Mouse (Mus musculus) lung, postnatal 25 days (tissue): Measurements from ENCODE around the gene Gm4131.
"Not testable (repeated sequence)": the region's sequence is repeated elsewhere in the genome, so short reads cannot be mapped to it uniquely, and the experiment has no call there.

Experiments
- DNase-seq: peaks from one replicate; pipeline ENCODE4 v3.0.0; 2022; ENCODE audit warnings: low spot score

Gene Gm4131

GRCm38 (mm10) chr14:62566821-62567220 is at the start of gene Gm4131:
Gm4131 (minus strand) TSS chr14:62566921.
- not testable (repeated sequence) for DNase-seq

DNA sequence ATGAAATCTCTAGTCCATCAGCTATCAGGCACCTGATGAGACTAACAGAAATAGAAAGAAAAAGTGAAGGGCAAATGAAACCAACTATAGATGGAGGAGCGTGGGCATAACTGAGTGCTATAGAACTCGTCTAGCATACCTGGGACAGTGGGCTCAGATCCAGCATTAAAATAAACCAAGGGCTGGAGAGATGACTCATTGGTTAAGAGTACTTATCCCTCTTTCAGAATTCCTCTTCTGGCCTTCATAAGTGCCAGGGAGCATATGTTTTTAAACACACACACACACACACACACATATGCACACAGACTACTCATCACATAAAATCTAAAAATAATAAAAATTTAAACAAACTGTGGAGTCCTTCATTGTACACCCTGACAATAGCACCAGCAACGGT is 43.2 kb upstream of the Gm4131 start:
- DNase-seq, result no peak

GRCm38 (mm10) chr14:62607791-62608196 is 41.1 kb upstream of the Gm4131 start:
- DNase-seq, result no peak

DNA sequence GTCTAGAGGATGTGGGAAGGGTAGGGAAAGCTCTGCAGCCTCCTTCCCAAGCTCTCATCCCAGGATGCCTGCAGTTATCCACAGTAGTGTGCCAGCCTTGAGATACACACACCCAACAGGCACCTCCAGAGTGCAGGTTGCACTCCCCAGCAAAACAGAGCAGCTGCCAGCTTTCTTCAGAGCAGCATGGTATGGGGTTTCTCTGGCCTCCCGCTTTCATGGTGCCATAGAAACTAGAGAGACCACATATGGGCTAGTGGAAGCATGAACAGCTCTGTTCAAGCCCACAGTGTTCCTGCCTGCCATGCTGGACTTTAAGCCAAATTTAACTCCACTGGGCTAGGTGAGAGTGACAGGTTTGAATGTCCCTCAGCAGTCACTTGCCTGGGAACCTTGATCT is 36.1 kb upstream of the Gm4131 start:
- DNase-seq, result no peak

DNA sequence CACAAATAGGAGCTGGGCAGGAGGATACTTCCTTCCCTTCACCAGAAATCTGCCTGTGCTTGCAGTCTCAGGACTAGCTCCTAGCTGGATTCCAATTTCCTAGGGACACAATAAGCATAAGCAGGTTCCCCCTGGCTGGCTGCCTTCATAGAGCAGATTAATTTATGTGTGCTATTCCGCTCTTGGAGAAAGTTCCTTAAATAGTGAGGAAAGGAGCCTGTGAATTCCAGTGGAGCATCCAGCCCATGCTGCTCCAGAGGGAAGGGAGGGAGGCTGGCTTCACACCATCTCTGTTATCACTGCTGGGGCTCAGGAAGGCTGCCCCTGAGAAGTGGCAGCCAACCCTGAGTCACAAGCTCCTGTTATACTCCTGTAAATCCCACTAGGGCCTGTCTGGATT is 35.5 kb upstream of the Gm4131 start:
- DNase-seq, result no peak

- no peak for DNase-seq
These were observed 33.4 kb upstream of the Gm4131 start for GRCm38 (mm10) chr14:62600109-62600522.

DNA sequence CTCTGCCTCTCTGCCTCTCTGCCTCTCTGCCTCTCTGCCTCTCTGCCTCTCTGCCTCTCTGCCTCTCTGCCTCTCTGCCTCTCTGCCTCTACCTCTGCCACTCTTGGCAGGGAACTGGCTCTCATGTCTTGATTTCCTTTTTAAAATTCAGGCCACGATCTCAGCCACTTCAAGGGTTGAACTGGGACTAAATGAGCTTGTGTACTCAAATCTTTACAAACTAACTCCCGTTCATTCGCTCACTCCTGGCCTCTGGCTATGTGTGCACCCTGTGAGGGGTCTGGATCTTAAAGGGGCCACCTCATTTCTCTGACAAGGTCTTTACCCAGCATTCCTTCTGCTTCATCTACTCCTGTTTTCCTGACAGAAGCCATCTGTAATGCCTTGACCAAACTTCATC is 18.6 kb upstream of the Gm4131 start:
- no peak for DNase-seq

DNA sequence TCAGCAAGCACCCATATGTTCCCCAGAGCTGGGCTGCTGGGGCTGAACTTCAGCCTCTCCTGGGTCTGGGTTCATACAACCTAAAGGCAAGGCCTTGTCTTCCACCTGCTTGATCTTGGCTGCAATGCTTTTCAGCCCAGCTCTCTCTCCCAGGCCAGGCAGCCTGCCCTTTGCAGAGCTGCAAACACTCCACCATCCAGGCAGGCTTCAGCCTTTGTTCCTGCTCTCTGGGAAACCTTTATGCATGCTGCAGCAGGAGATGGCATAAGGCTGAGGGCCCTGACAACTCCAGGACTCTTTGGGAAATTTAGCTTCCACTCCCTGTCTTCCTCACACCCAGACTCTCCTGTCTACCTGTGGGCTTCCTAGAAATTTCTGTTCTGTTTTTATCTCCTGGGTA is 17.9 kb upstream of the Gm4131 start:
- DNase-seq, result no peak

DNA sequence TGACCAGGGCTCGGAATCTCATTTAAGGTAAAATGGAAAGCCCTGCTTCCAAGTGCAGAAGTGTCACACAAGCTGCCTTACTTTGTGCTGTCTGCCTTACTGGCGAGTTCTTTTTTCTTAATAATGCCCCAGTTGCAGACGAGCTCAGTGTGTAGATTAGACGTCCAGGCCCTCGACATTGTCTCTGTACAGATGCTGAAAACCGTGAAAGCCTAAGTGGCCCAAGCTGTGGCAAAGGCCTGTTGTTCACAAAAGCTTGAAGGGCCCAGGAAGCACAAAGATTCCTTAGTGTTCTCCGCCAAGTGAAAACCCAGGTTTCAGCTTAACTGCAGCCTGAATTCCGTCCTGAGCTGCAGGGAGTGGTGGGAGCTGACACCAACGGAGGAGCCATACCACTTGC is 15.0 kb upstream of the Gm4131 start:
- DNase-seq, result no peak

GRCm38 (mm10) chr14:62580945-62581344 is 14.2 kb upstream of the Gm4131 start:
- no peak for DNase-seq

GRCm38 (mm10) chr14:62575862-62576261 is 9.1 kb upstream of the Gm4131 start:
- DNase-seq, result no peak

DNA sequence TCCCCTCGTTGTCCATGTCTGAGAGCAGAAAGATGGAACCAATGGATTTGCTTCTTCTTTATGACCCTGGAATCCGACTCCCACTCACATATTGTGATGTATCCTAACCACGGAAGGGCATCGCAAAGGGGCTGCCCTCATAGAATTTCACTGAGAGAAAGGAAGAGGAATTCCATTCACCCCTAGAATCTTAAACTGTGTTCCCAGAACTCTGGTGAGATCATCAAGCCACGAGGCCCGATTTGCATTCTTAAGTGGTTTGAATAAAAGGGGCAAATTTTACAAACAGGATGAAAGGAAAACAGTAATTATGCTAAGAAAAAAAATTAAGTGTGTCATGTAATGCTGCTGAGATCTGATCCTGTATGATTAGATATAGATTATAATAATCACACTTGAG is 8.2 kb upstream of the Gm4131 start:
- no peak for DNase-seq

DNA sequence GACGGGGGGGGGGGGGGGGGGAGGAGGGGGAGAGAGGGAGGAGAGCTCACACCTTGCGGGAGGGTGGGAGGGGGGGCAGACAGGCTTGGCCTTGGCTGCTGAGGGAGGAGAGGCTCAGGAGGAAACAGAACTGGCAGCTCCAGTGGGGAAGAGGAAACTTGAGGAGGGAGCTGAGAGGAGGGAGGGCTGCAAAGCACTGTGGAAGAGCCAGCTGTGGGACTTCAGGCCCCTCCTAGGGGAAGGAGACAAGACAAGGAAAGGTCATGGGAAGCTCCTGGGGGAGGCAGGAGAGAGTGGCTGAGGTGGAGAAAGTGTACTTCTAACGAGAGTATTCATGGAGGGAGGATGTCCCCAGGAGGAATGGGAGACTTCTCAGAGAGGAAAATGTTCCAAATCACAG is 6.7 kb upstream of the Gm4131 start:
- no peak for DNase-seq

- peak; percentile 38 for DNase-seq
These were observed 3.6 kb upstream of the Gm4131 start for GRCm38 (mm10) chr14:62570299-62570698.

DNA sequence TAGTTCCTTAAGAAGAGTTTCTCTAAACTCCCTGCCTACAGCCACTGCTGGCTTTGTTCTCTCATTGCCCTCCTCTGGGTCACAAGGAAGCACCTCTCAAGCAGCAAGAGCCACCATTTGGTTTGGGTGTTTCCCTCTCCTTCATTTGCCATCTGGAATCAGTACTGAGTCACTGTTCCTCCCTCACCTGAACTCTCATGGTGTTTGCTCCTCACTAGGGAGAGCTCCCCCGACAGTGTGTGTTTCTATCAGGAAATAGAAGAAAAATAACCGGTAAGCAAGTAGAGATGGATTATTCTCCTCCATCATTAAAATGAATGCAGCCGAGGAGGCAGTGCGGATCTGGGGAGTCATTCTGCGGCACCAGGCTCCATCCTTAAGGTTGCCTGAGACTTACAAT is 2.7 kb upstream of the Gm4131 start:
- no peak for DNase-seq

DNA sequence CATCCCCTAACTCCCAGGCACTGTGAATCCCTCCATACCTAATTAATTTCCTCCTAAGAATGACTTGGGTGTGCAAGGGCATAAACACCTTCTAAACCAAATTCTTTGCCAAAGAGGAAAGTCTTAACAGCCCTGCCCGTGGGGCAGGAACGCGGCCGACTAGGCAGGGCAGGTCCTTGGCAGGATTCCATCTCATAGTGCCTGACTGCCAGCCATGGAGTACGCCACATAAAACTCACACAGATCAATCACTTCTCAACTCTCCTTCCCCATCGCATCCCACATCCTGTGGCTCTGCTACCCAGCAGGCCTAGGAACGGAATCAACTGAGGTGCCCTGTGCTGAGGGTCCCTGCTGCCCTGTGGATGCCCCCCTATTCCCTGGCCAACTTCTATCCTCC is 3.0 kb downstream of the Gm4131 start:
- peak; percentile 6 for DNase-seq

DNA sequence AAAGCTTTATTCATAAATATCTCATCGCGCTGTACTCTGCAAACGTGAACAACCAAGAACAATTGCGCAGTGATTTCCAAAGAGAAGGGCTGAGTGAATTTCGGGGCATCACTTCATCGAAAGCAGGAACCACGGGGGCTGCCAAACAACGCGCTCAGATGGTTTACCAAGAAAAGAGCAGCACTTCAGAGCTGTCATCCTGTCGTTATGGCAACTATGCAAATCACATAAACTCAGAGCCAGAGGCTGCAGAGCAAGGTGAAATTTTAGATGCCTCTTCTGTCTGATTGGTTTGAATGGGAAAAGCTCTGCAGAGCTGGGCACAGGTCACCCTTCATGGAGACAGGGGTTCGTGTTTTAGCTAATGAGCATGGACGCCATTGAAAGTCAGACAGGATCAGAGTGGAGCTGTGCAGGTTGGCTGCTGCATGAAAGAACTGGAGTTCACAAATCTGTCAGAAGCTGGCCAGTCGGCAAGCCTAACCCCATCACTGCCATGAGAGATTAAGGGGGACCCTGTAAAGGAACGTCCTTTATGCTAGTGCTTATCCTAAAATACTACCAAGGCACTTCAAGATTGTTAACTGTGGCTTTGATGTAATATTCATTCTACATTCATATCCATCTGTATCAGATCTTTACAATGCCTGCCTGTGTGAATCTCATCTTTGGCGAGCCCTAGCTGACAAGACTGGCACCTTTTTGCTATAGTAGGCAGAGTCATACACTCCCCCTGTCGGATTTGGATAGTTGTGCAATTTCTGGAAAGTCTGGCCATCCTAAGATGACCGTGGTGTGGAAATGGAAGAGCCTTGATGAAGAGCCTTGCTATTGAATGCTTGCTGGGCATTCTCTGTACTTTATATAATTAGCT is 4.6 kb downstream of the Gm4131 start:
- DNase-seq, result no peak

DNA sequence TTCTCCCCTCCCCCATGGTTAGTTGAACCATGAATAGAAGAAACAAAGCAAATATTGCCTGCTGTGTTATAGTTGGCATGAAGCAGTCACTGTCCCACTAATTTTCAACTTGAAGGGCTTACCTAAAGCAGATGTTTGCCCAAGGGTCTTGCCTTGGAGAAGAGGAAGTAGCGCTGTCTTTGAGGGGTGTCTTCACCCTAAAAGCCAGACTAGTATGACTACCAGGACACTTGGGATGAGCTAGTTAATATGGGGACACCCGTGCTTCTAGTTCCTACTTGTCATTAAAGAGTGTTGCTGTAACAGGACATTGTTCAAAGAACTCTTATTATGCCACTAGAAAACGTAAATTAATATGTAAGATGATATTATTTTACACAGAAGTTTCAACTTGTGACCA is 9.6 kb downstream of the Gm4131 start:
- DNase-seq, result no peak

GRCm38 (mm10) chr14:62555840-62556810 is 10.6 kb downstream of the Gm4131 start:
- no peak for DNase-seq

- DNase-seq, result peak; percentile 57
These were observed 11.4 kb downstream of the Gm4131 start, which contains the start of gene Fam124a for GRCm38 (mm10) chr14:62555309-62555829. Fam124a (plus strand) TSS chr14:62555737.

DNA sequence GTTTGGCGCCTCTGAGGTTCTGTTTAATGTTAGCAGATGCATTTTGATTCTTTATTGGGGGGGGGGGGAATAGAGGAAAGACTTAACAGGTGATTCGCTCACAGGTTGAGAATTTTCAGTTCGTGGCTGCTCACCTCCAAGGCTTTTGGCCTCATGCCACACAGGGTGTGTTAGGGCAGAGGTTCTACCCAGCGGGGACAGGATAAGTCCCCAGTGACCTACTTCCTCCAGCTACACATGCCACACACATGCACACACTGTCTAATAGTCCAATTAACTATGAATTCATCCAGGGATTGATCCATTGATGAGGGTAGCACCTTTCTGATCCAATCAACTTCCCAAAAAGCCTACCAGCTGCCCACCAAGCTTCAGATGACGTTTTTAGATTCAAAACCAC is 12.9 kb downstream of the Gm4131 start:
- DNase-seq, result no peak

DNA sequence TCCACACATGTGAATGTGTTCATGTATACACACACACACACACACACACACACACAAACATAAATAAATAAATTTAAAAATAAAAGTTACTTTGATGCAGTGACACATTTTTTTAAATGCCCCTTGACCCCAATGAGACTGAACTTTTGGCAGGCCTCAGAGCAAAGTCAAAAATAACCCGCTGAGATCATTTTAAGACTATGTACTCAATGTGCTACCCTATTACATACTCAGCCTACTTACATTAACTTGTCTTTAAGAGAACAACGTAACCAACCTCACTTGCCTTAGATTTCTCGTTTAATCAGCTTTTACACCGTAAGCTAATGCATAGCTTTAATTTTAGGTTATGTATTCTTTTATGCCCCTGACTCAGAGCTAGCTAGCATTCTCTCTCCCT is 13.9 kb downstream of the Gm4131 start:
- DNase-seq, result no peak

DNA sequence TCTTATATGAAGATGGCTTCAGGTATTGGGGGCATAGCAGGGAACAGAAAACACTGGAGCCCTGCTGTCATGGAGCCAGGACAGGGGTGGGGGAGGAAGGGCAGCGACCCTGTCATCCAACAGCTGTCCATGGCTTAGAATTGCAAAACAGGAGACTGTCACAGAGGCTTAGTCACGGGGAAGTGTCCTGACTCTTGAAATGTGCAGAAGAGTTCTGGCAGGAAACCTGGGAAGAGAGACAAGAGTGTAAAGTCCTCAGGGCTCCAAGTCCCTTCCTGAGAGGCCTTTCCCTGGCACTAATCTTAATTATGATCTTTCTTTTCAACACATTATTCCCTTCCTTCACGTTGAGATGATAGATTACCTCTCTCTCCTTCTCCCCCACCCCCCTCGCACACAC is 16.6 kb downstream of the Gm4131 start:
- DNase-seq, result no peak
